Mouse (Mus musculus) heart, postnatal 0 days (tissue): ENCODE data around the gene Ndc1. TPM values are rescaled to one million over a fixed set of nuclear protein-coding genes. Genes with fewer than 3 reads are reported as not detected.

Experiments used
- ATAC-seq: fragments of 200-750 bp; cut with Nextera tagmentation; 2 replicates; pipeline ENCODE4 v1.8.0; 2017; ENCODE audit warnings: low read depth, moderate number of reproducible peaks, moderate library complexity; ENCODE audit not compliant: insufficient read depth
- DNase-seq: peaks from one replicate; pipeline ENCODE4 v3.0.0-alpha.2; 2016; ENCODE audit warnings: low spot score
- H3K27ac ChIP-seq: fragments of 300-500 bp; sonication (generic); 2 replicates; pipeline ENCODE4 v1.5.1; 2014; ENCODE audit warnings: low read depth, mild to moderate bottlenecking
- H3K27me3 ChIP-seq: fragments of 300-500 bp; sonication (generic); 2 replicates; pipeline ENCODE4 v1.6.1; 2014; ENCODE audit warnings: low read length, mixed read lengths; ENCODE audit not compliant: control insufficient read depth, insufficient read depth
- H3K36me3 ChIP-seq: fragments of 300-500 bp; sonication (generic); replicated peaks from 2 replicates; pipeline ENCODE4 v1.6.1; 2014; ENCODE audit warnings: low read length, mixed read lengths; ENCODE audit not compliant: control insufficient read depth, insufficient read depth
- H3K4me1 ChIP-seq: fragments of 300-500 bp; sonication (generic); 2 replicates; pipeline ENCODE4 v1.6.1; 2014; ENCODE audit warnings: antibody characterized with exemption; ENCODE audit not compliant: control insufficient read depth, insufficient read depth
- H3K4me2 ChIP-seq: fragments of 300-500 bp; sonication (generic); 2 replicates; pipeline ENCODE4 v1.6.1; 2014; ENCODE audit warnings: low read depth, mild to moderate bottlenecking, low read length, moderate library complexity
- H3K4me3 ChIP-seq: fragments of 300-500 bp; sonication (generic); 2 replicates; pipeline ENCODE4 v1.5.1; 2014; ENCODE audit warnings: low read depth, low read length
- H3K9ac ChIP-seq: fragments of 300-500 bp; sonication (generic); replicated peaks from 2 replicates; pipeline ENCODE4 v1.6.1; 2014; ENCODE audit warnings: low read depth, low read length, mixed read lengths
- H3K9me3 ChIP-seq: fragments of 300-500 bp; sonication (generic); replicated peaks from 2 replicates; pipeline ENCODE4 v1.6.1; 2016; ENCODE audit warnings: low read length; ENCODE audit not compliant: control insufficient read depth
- CTCF ChIP-seq: IDR thresholded peaks from 2 replicates; pipeline ENCODE4 v1.5.1; 2016; ENCODE audit warnings: antibody characterized with exemption, control low read depth, low read depth
- EP300 ChIP-seq: IDR thresholded peaks from 2 replicates; pipeline ENCODE4 v1.6.1; 2016; ENCODE audit warnings: antibody characterized with exemption, low read depth
- WGBS: fragments of 180-500 bp; shearing (Covaris S2); extraction: QIAGEN DNeasy Blood & Tissue Kit; methylation state at CpG from one replicate; pipeline ENCODE4 v1.1.7; 2014; 5-methylcytosine and 5-hydroxymethylcytosine counted together
- polyA plus RNA-seq: library from polyadenylated mRNA; unstranded; fragments of >200 nt; fragmentation: Nextera tagmentation; extraction: Ambion mirVana; gene quantifications from 2 replicates; pipeline ENCODE4 v1.2.1, GENCODE M21; 2015
- total RNA-seq: library from RNA; depleted of rRNA; stranded (reverse); fragments of >200 nt; gene quantifications from 2 replicates; pipeline ENCODE4 v1.2.3, GENCODE M21; 2014; ENCODE audit warnings: low replicate concordance

Ndc1 gene
- total and polyA plus RNA-seq, 2 experiments from 2014 or later: 8.3 to 27.9 TPM

- peak; percentile 13; the same call in 1 of the 2 replicates for TF ChIP-seq CTCF
- no peak for TF ChIP-seq EP300
- 95% methylated on average over 4 of the region's 4 CpGs for WGBS
- Histone ChIP-seq H3K9ac (no peak overlapping the region), H3K36me3 (0 out of 2 replicates have a peak, but pooled peaks cover 2% of the 10 kb centered on the region), H3K9me3 (no peaks in the 10 kb centered on the region), H3K27ac (no peak overlapping the region), H3K4me1 (no peaks in the 10 kb centered on the region), H3K4me2 (no peak overlapping the region), H3K4me3 (no peak overlapping the region), H3K27me3 (no peaks in the 10 kb centered on the region)
- ATAC-seq (no peak), DNase-seq (no peak)
These were observed 34.1 kb upstream of the Ndc1 start for GRCm38 (mm10) chr4:107333514-107333913.

DNA sequence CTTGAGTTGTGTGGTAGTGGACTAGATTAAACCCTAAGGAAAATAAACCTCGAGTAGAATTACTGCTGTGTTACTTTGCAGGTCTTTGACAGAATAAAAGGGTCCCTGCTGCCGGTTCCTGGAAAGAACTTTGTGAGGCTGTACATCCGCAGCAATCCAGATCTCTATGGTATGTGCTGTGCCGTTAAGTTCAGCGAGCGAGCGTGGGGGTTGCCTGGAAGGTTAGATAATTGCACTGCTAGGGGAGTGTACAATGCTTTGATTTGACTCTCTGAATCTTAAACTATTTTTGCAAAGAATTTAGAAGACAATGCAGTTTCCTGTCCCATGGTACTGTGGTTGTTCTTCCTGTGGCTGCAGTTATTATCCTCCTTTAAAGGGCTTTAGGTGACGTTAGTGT lies 31.2 kb upstream of the Ndc1 start:
- H3K4me2 ChIP-seq: no peak overlapping the region
- H3K27me3 ChIP-seq: no peaks in the 10 kb centered on the region
- no peaks in the 10 kb centered on the region for H3K9me3 ChIP-seq
- H3K36me3 ChIP-seq: peaks cover 4% of the 10 kb centered on the region; the same call in 1 of the 2 replicates
- H3K4me1 ChIP-seq: no peaks in the 10 kb centered on the region
- H3K27ac ChIP-seq: no peak overlapping the region
- 49% methylated on average over 8 of the region's 8 CpGs for WGBS
- DNase-seq (no peak), ATAC-seq (no peak)
- H3K4me3 ChIP-seq: no peak overlapping the region
- H3K9ac ChIP-seq: no peak overlapping the region
- TF ChIP-seq CTCF: no peak
- TF ChIP-seq EP300: no peak

DNA sequence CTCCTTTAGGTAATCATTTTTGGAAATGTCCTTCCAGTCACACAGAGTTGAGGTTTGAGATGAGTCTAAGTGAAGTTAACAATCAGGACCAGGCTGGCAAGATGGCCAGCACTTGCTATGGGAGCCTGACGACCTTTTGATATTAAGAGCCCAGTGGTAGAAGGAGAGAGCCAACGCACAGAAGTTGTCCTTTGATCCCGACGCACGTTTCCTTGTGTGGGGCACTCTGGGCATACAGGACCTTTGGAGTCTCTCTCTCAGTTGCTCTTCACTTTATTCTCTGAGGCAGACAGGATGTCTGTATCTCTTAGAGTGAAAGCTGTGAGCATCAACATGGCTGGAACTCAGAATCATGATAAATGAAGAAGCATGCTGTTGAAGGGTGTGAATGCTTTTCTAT lies 30.1 kb upstream of the Ndc1 start:
- Histone ChIP-seq H3K4me2 (no peak overlapping the region), H3K4me3 (no peak overlapping the region), H3K27ac (no peak overlapping the region), H3K27me3 (no peaks in the 10 kb centered on the region), H3K4me1 (no peaks in the 10 kb centered on the region), H3K9me3 (no peaks in the 10 kb centered on the region), H3K36me3 (peaks cover 12% of the 10 kb centered on the region; the same call in 1 of the 2 replicates), H3K9ac (no peak overlapping the region)
- TF ChIP-seq EP300 (no peak), CTCF (no peak)
- ATAC-seq: no peak
- WGBS: 92% methylated on average over 5 of the region's 5 CpGs
- DNase-seq: no peak

DNA sequence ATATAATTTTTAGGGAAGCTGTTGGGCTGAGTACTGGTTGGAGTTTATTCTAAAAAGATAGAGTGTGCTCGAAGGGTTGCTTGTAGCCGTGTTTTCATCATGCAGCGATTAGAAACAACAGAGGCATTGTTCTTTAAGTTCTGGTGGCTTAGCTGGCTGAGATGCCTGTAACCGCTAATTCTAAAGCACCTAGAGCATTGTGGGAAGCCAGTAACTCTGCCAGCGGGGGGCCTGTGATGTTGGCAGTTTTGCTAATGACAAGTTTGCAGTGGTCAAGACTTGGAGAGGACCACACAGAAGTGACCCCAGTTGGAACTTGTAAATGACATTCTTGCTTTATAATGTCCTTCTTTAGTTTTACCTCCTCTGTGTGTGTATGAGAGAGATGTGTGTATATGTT lies 26.2 kb upstream of the Ndc1 start:
- H3K36me3 ChIP-seq: peaks cover 12% of the 10 kb centered on the region; the same call in 1 of the 2 replicates
- TF ChIP-seq EP300 (no peak), CTCF (no peak)
- H3K27ac ChIP-seq: no peak overlapping the region
- no peak overlapping the region for H3K9ac ChIP-seq
- H3K4me1 ChIP-seq: no peaks in the 10 kb centered on the region
- DNase-seq: no peak
- 67% methylated on average over 5 of the region's 5 CpGs for WGBS
- no peak overlapping the region for H3K4me3 ChIP-seq
- no peaks in the 10 kb centered on the region for H3K27me3 ChIP-seq
- H3K9me3 ChIP-seq: no peaks in the 10 kb centered on the region
- H3K4me2 ChIP-seq: no peak overlapping the region
- ATAC-seq: no peak

DNA sequence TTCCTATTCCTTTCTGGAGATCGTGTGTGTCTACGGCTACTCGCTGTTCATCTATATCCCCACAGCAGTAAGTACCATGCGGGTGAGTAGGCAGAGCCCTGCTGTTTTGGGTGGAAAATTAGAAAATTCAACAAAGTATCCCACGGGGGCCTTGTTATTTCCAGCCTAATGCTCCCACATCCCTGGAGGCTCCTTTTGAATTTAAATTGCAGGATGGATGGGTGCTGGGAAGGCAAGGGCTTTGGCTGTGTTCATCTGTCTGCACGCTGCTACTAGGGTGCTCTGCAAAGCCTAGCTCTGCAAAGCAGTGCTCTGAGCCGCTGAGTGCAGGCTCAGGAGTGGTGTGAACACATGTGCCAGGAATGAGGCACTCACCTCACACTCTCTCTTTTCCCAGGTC lies 23.0 kb upstream of the Ndc1 start:
- Histone ChIP-seq H3K36me3 (peaks cover 24% of the 10 kb centered on the region; the same call in 1 of the 2 replicates), H3K4me3 (no peak overlapping the region)
- WGBS: 82% methylated on average over 7 of the region's 7 CpGs

GRCm38 (mm10) chr4:107347221-107347620 lies 20.4 kb upstream of the Ndc1 start:
- H3K4me3 ChIP-seq: no peak overlapping the region
- ATAC-seq: no peak
- H3K9me3 ChIP-seq: no peaks in the 10 kb centered on the region
- no peak overlapping the region for H3K4me2 ChIP-seq
- TF ChIP-seq CTCF (no peak), EP300 (no peak)
- H3K27ac ChIP-seq: no peak overlapping the region
- no peak overlapping the region for H3K9ac ChIP-seq
- no peak for DNase-seq
- H3K4me1 ChIP-seq: no peaks in the 10 kb centered on the region
- 76% methylated on average over 6 of the region's 6 CpGs for WGBS
- peaks cover 19% of the 10 kb centered on the region; the same call in 1 of the 2 replicates for H3K36me3 ChIP-seq
- H3K27me3 ChIP-seq: no peaks in the 10 kb centered on the region

More for the DNA sequence above, 23.0 kb upstream of the Ndc1 start:
- Histone ChIP-seq H3K27ac (no peak overlapping the region), H3K27me3 (no peaks in the 10 kb centered on the region), H3K9me3 (no peaks in the 10 kb centered on the region), H3K4me2 (no peak overlapping the region), H3K4me1 (no peaks in the 10 kb centered on the region), H3K9ac (no peak overlapping the region)
- no peak for ATAC-seq
- DNase-seq: no peak
- TF ChIP-seq EP300 (no peak), CTCF (no peak)
